Mouse (Mus musculus) kidney, postnatal 10 days (tissue): ENCODE measurements around the gene Rasl10a.
"Not testable (repeated sequence)": the region's sequence is repeated elsewhere in the genome, so short reads cannot be mapped to it uniquely, and the experiment has no call there.

ENCODE experiments used
- DNase-seq: peaks from one replicate; pipeline ENCODE4 v3.0.0; 2021; ENCODE audit warnings: mixed read lengths

The Rasl10a gene

GRCm38 (mm10) chr11:5076843-5077242, 18.9 kb downstream of the Rasl10a start:
- not testable (repeated sequence) for DNase-seq

- no peak for DNase-seq
These were observed 31.2 kb downstream of the Rasl10a start for GRCm38 (mm10) chr11:5089147-5089546.

DNA sequence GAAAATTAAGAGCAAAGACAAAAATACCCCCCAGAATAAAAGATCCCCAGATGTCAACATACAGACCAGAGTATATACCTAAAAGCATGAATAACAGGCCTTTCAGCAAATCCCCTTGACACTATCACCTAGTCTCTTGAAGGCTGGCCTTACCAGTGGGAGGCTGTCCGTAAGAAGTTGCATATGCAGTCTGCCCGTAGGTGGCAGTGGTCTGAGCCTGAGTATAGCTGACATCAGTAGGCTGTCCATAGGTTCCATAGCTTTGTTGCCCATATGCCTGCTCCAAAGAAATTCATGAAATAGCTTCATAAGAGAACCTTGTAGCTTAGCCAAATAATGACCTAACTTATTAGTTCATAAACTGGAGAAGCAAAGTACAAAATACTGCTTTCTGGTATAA, 33.8 kb downstream of the Rasl10a start:
- DNase-seq, result no peak

DNA sequence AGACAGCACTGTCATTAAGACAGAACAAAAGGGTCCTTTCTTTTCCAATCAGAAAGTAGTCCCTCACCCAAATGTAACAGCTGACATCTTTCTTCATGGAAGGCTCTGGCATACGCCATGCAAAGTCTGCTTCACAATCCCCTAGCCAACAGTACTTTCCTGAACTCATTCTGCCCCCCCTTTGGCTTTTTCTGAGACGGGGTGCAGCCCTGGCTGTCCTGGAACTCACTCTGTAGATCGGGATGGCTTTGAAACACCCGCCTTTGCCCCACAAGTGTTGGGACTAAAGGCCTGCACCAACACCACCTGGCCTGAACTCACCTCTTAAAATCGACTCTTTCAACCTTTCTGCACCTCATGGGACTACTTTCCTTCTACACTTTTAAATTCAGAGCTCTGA, 37.9 kb downstream of the Rasl10a start:
- DNase-seq, result no peak

DNA sequence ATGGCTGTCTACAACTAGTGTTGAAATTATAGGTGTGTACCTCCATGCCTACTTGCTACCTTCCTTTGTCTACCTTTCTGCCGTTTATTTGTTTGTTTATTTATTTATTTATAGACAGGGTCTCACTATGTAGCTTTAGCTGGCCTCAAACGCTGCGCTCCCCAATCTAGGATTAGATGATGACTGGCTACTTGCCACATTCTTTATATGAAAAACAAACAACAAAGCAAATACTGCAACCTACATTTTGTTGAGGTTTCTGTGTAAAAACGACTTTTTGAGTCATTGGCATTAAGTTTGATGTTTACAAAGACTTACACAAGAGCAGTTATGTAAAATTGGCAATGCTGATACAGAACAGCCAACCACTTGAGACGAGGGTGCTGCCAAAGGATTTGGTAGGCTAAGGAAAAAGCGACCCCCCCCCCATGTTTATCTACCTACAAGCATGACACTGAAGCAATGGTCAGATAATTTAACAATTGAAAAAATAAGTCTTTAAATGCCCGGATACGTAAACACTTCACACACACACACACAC, 38.6 kb downstream of the Rasl10a start:
- no peak for DNase-seq

GRCm38 (mm10) chr11:5098035-5098735, 40.3 kb downstream of the Rasl10a start:
- peak; percentile 56 for DNase-seq

DNA sequence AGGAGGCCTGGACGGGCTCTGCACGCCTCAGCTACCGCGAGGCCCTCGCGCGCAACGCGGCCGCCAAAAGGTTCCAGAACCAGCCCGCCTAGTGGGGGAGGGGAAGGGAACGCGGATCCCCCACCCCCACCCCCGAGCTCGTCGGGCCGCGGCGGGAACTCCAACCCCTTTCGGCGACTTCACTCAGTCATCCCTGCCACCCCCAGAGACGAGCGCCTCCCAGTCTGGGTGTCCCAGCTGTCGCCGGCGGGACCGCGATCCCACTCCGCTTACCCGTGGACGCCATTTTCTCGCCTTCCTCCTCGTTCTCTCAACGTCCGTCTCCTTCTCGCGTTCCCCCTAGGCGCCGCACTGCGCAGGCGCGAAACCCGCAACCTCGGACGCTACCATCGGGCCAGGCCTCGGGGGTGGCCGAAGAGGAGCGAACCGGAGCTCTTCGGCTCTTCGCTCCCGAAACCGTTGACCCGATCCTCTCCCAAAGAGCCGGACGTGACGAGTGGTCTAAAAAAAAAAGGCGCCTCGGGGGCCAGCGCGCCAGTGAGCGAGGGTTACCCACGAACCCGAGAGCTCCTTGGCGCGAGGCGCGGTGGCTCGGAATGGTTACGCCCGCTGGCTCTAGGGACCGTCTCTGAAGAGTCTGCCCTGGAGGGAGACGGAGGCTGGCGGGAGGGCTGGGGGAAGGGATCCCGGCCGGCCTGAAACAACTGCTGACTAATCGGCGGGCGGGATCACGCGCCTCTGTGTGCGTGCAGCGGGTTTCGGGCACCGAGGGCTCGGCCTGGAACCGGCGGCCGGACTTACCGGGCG, 41.0 kb downstream of the Rasl10a start, which contains the start of the genes Rhbdd3 and Ewsr1:
Gene Rhbdd3 (plus strand): TSS at position 191 of the 807 bp plus-strand sequence.
Gene Ewsr1 (minus strand): TSS at position 531 of the 807 bp plus-strand sequence.
- peak; percentile 98 for DNase-seq

DNA sequence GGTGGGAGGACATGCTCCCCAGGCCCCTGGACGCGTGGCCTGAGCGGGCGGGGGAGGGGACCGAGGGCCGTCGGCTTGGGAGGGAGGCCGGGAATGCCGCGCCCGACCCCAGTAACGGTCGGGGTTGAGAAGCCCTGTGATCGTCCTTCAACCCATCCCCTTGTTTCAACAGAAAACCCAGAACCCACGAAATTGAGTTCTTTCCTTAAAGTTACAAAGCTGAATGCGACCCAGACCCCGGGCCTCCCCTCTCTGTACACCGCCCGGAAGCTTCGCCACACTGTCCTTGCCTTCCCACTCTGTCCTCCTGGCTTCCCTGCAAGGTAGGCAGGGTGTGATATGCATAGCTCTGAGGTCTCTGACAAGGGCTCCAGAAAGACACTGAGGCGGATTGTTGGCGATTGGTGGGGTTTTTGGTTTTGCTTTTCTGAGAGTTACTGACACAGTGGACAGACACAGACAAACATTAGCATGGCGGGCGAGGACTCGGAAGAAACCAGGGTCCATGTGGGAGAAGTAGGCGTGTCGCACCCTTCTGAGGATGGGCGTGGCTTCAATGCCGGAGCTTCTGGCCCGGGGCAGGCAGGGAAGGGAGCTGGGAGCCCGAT, 41.8 kb downstream of the Rasl10a start:
- peak; percentile 93 for DNase-seq

DNA sequence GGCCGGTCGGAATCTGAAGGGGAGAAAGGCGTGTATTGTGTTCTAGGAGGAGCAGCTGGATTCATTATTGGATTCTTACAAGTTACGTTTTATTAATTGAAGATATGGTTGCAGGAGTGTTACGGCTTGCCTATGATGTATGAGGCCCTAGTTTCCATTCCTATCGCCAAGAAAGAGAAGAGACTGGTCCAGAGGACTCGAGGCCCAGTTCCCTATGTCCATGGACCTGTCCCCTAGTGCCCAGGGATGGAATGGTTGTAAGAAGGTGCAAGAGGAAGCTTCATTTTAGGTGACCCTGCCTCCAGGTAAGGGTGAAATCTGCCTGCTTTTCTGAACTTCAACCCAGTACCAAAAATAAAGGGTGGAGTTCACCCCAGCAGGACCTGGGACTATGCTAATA, 42.4 kb downstream of the Rasl10a start:
- DNase-seq, result no peak

DNA sequence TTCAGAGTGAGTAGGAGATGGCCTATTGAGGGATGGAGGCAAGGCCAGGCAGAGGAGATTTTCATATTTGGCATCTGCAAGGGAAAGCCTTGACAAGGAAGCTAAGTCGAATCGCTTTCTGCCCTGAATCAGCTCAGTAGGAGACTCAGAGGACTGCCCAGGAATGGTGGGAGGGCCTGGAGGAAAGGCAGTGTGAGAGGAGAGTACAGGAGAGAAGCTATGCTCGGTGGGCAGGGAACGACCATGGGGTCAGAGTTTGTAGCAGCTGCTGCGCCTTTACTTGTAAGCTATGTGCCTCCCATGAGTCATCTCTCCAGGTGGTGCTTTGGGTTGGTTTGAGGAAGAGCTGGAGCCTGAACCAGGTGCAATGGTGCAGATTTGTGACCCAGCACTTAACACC, 42.9 kb downstream of the Rasl10a start:
- DNase-seq, result no peak

DNA sequence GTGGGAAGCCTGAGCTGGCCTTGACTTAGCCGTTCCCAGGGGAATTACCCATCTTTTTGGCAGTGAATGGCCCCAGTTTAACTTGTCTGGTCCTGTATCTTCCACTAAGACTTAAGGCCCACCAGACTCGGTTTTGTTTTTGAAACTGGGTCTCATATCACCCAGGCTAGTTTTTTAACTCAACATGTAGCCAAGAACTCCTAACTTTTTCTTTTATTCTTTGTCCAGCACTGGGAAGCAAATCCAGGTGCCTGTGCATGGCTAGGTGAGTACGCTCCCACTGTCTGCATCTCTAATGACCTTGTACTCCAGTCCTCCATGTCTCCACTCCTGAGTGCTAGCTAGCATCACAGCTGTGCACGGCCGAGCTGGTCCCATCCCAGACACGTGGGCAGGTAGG, 43.7 kb downstream of the Rasl10a start:
- no peak for DNase-seq

DNA sequence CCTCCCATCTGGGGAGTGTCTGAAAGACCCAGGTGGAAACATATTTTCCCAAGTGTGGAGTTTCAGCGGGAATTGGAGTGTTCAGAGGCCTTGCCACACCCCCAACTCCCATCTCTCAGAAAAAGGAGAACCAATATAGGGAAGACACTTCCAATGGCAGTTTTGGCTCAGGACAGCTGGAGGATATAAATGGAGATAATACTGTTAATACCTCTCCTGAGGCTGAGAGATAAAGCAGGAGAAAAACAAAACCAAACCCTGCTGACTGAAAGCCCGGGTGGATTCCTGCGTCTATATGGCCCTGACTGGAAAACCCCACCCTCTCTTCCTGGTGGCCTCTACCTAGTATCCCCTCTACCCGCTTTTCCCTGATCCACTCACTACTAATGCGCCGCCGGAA, 44.5 kb downstream of the Rasl10a start:
- DNase-seq, result no peak

GRCm38 (mm10) chr11:5103986-5104509, 46.1 kb downstream of the Rasl10a start:
- DNase-seq, result no peak

- DNase-seq, result no peak
These were observed 51.5 kb downstream of the Rasl10a start for GRCm38 (mm10) chr11:5109441-5109840.
